Mouse (Mus musculus) MEL (cell line): ENCODE results near the gene Ccnk.

Experiments used
- BHLHE40 ChIP-seq: IDR thresholded peaks from 2 replicates; pipeline ENCODE4 v1.6.1; 2012; ENCODE audit warnings: low read depth, mild to moderate bottlenecking, inconsistent platforms, low read length, improper control_type of control experiment, borderline replicate concordance
- CHD1 ChIP-seq: IDR thresholded peaks from 2 replicates; pipeline ENCODE4 v1.6.1; 2012; ENCODE audit warnings: low read depth, mild to moderate bottlenecking, inconsistent platforms, low read length, improper control_type of control experiment
- CTCF ChIP-seq, 3 experiments: IDR thresholded peaks in 2 of 3; conservative IDR thresholded peaks in 1 of 3; 2 replicates each; pipeline ENCODE4 v1.5.1; 2011 to 2012; ENCODE audit warnings: low read length in 3 of 3, low read depth in 2 of 3, mild to moderate bottlenecking in 2 of 3, improper control_type of control experiment in 1 of 3, inconsistent platforms in 1 of 3, mixed read lengths in 1 of 3, moderate library complexity in 1 of 3; ENCODE audit not compliant: control insufficient read depth in 1 of 3, insufficient read depth in 1 of 3, poor library complexity in 1 of 3, severe bottlenecking in 1 of 3
- ELF1 ChIP-seq: IDR thresholded peaks from 2 replicates; pipeline ENCODE4 v1.6.1; 2014; ENCODE audit warnings: low read depth, mild to moderate bottlenecking, inconsistent platforms, low read length, improper control_type of control experiment, moderate library complexity
- HCFC1 ChIP-seq: IDR thresholded peaks from 2 replicates; pipeline ENCODE4 v1.6.1; 2012; ENCODE audit warnings: low read depth, mild to moderate bottlenecking, inconsistent platforms, low read length, improper control_type of control experiment, moderate library complexity
- JUND ChIP-seq: IDR thresholded peaks from 2 replicates; pipeline ENCODE4 v1.6.1; 2011; ENCODE audit warnings: low read depth, mild to moderate bottlenecking, improper control_type of control experiment, low read length
- MAX ChIP-seq: IDR thresholded peaks from 2 replicates; pipeline ENCODE4 v1.6.1; 2011; ENCODE audit warnings: low read length, improper control_type of control experiment
- POLR2A ChIP-seq, 2 experiments: IDR thresholded peaks; 2 replicates each; pipeline ENCODE4 v1.6.1; 2011 to 2012; ENCODE audit warnings: low read length in 2 of 2, mild to moderate bottlenecking in 2 of 2, control low read depth in 1 of 2, improper control_type of control experiment in 1 of 2, low read depth in 1 of 2, moderate library complexity in 1 of 2; ENCODE audit not compliant: control insufficient read depth in 1 of 2, insufficient read depth in 1 of 2, poor library complexity in 1 of 2
- USF1 ChIP-seq: IDR thresholded peaks from 2 replicates; pipeline ENCODE4 v1.6.1; 2014; ENCODE audit warnings: low read depth, mild to moderate bottlenecking, inconsistent platforms, low read length, improper control_type of control experiment, moderate library complexity
- USF2 ChIP-seq, 2 experiments: IDR thresholded peaks; 2 replicates each; pipeline ENCODE4 v1.6.1; 2011 to 2012; ENCODE audit warnings: improper control_type of control experiment in 2 of 2, low read length in 2 of 2, borderline replicate concordance in 1 of 2, inconsistent platforms in 1 of 2, low read depth in 1 of 2, mild to moderate bottlenecking in 1 of 2; ENCODE audit not compliant: insufficient read depth in 1 of 2
- ZKSCAN1 ChIP-seq: IDR thresholded peaks from 2 replicates; pipeline ENCODE4 v1.6.1; 2012; ENCODE audit warnings: low read depth, mild to moderate bottlenecking, inconsistent platforms, low read length, improper control_type of control experiment, moderate library complexity
- ZNF384 ChIP-seq: IDR thresholded peaks from 2 replicates; pipeline ENCODE4 v1.6.1; 2012; ENCODE audit warnings: low read depth, mild to moderate bottlenecking, inconsistent platforms, low read length, improper control_type of control experiment

- no peak for TF ChIP-seq CTCF (IDR thresholded peaks at IDR 0.05 in 2 of 3, conservative IDR thresholded peaks at IDR 0.05 in 1 of 3; ENCODE audit: control insufficient read depth in 1 of 3, insufficient read depth in 1 of 3, low read depth in 2 of 3, low read length in 3 of 3, poor library complexity in 1 of 3, severe bottlenecking in 1 of 3)
- TF ChIP-seq ELF1, result no peak
- TF ChIP-seq ZNF384, result no peak
- no peak for TF ChIP-seq USF1
- TF ChIP-seq HCFC1, result no peak
- TF ChIP-seq ZKSCAN1, result no peak
- TF ChIP-seq USF2 (IDR thresholded peaks at IDR 0.05; ENCODE audit: borderline replicate concordance in 1 of 2, insufficient read depth in 1 of 2, low read depth in 1 of 2, low read length in 2 of 2), result no peak
- no peak for TF ChIP-seq MAX
- no peak for TF ChIP-seq POLR2A (IDR thresholded peaks at IDR 0.05; ENCODE audit: control insufficient read depth in 1 of 2, insufficient read depth in 1 of 2, low read depth in 1 of 2, low read length in 2 of 2, poor library complexity in 1 of 2)
- TF ChIP-seq CHD1, result no peak
- TF ChIP-seq BHLHE40, result no peak
- TF ChIP-seq JUND, result no peak
Measured at GRCm38 (mm10) chr12:108237300-108238006, 58.1 kb downstream of the Ccnk start.
